Mouse (Mus musculus) spleen, postnatal 14 days (tissue): ENCODE results near the gene Tpcn1.
"Not testable (repeated sequence)": the region's sequence is repeated elsewhere in the genome, so short reads cannot be mapped to it uniquely, and the experiment has no call there.

ENCODE experiments used
- DNase-seq, 2 experiments: peaks; one replicate each; pipeline ENCODE4 v3.0.0; 2021 to 2022; ENCODE audit warnings: low spot score in 2 of 2

The Tpcn1 gene

DNA sequence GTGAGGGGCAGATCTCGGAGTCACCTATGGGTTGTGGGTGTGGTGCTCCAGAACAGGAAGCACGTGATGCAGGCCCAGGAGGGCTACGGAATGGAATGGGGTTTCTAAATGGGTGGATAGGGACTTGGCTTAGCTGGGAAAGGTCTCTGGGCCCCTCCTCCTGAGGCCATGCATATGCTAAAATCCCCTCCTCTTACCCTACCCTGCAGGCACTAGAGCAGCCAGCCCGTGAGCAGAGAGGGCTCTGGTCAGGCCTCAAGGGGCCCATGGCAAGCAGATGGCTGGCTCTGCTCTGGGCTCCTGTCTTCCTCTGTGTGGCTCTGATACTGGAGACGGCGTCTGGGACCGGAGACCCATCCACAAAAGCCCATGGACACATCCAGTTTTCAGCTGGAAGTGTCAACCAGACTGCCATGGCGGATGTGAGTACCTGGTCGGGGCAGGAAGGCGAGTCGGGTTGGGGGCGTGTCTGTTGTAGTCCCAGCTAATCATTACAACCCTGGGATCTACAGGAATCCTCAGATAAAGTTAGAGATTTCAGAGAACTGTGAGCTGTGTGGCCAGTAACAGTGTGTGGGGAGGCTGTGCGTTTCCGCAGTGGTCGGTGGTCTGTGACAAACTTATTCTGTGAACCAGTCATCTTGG, 75.4 kb downstream of the Tpcn1 start:
- DNase-seq: no peak

DNA sequence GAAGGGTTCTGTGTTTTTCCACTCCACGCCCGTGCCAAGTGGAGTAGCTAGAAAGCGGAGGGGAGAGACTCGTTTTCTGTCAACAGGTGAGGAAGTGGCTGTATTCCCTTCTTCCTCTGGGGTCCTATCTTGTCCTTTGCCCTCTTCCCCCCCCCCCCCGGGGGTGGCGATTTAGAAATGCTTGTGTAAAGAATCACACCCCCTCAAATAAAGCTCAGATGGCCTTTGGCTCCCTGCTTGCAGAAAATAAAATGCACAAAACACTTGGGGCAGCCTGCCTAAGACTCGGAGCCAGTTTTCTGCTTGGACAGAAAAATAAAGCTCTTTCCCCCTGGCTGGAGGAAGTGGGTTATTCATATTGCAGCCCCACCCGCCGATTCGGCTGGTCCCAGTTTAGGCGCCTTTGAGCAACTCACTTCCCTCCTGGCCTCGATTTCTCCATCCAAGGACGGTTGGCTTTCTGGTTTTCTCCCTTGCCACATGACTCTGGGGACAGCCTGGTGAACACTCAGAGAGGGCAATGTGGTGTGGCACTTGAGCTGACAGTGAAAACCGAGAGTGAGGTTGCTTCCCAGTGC, 76.7 kb downstream of the Tpcn1 start:
- no peak for DNase-seq

DNA sequence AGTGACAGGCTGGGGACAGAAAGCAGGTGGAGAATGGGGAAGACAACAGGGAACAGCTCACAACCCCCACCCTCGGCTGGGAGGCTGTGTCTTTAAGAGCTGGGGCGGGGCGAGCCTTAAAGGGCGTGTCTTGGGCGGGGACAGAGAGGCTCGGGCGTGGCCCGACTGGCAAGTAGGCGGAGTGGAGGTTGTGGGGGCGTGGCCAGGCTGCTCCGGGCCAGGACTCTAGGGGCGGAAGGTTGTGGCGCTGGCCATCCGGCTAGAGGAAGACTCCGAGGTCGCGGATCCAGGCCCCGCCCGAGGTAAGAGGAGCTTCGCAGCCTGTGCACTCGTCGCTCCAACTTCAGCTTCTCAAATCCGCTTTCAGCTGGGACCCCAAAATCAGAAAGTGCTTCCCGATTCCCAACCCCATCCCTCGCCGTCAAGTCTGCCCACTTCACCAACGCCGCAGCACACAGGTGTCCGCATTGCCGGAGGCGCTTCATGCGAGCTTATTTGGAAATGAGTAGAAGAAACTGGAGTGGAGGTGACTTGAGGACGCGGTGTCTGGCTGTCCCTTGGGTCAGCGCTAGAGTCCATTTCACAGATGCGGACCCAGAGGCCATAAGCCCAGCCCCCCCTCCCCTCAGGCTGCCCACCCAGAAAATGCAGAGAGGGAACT, 77.4 kb downstream of the Tpcn1 start, which contains the start of gene Slc8b1:
Gene Slc8b1, plus strand, starts transcription at position 187 of the 661 bp plus-strand sequence.
- peak; percentile 94 to 96 for DNase-seq

DNA sequence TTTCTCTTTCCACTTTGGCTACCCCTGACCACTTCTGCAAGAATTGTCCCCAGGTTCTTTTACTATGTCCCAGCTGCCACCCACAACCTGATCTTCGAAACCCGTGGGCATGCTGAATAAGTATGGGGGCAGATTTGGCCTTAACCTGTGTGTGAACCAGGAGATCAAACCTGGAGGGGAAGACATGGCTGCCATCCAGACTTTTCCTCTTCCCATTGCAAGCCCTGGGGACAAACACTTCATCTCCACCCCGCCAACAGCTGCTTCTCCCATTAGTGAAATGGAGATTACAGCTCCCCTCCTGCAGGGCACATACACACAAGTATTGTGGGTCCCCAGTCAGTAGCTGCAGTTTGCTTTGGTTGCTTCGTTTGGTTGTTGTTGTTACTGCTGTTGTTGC, 81.2 kb downstream of the Tpcn1 start:
- DNase-seq: no peak

DNA sequence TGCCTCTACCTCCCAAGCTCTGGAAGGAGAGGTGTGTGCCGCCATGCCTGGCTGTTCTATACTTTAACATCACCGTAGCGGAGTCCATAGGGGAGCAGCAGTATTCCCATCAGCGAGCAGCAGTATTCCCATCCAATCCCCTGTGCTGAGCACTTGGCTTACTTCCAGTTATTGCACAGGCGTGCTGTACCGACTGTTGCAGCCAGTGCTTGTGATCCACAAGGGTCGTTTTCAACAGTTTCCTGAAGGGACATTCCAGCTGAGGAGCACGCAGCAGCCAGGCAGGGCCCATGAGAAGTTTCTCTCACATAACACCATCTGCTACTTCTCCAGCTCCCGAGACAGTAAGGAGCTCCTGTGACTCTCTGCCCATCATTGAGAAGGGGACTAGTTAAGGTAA, 82.0 kb downstream of the Tpcn1 start:
- no peak for DNase-seq

DNA sequence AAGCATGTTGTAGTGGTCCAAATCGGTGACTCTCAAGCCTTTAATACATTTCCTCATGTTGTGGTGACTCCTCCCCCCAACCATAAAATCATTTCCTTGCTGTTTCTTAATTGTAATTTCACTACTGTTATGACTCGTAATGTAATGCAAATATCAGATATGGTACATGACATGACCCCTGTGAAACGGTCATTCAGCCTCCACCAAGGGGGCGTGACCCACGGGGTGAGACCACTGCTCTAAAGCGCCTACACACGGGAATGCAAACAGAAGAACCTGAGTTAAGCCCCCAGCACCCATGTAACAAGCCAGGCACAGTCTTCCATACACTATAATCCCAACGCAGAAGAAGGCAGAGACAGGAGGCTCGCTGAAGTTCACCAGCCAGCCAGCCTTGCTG, 82.7 kb downstream of the Tpcn1 start:
- no peak for DNase-seq

DNA sequence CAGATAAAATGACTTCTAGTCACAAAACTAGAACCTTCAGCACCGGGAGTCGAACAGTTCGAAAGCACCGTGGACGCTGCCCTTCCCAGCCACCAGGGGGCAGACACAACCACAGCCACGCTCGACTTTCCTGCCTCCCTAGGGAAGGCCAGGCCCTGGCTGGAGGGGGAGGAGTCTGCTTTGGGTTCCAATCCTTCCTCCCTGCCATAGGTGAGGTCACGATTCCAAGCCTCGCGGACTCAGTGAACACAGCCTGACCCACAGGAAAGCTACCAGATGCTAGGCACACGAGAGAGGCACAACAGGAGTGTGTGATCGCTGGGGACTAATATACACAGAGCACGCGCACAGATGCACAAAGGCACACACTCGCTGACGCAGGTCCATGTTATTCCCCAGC, 83.1 kb downstream of the Tpcn1 start:
- DNase-seq: peak; percentile 38 to 59

DNA sequence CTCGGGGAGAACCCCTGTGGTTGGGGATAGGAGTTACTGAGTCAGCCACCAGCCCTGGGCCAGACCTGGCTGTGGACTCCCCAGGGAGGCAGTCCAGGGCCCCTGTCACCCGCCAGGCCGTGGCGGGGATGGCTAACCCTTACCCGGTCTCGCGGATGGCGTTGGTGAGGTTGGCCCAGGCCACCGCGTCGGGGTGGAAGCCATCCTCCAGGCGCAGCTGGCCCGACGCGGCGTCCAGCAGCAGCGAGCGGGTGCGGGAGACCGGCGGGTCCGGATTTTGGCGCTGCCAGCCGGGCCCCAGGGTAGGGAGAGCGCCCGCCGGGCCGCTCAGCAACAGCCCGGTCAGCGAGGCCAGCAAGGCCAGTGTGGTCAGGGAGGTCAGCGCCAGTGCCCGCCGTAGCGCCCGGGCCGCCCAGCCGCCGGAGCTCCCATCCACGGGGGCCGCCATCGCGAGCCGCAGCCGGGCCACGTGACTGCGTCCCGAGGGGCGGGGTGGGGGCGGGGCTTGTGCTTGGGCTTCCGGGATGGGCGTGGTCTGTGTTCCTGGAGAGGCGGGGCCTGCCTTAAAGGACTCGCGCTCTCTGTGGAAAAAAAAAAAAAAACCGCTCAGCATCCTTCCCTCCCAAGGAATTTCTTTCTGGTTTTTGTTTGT, 85.2 kb downstream of the Tpcn1 start, which contains the start of gene Plbd2:
Gene Plbd2, minus strand, starts transcription at position 482 of the 652 bp plus-strand sequence.
- peak; percentile 64 to 76 for DNase-seq

DNA sequence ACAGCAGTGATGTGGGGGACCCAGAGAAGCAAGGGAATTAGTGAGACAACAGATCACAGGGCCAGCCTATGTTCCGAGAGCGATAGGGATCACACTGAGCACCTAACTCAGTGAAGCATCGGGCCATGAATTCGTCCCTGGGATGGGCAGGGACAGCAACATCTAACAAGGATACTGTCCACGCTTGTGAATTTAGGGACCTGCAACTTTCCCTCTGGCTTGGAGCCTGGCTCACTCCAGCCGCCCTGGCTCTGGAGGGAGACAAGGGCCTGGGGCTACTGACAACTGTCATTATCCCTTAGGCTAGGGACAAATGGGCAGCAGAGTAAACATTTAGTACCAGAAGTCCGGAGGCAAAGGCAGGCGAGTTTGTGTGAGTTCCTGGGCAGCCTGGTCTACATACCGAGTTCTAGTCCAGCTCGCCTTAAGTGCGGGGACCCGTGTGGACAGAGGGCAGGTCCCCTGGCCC, 85.8 kb downstream of the Tpcn1 start:
- no peak for DNase-seq

DNA sequence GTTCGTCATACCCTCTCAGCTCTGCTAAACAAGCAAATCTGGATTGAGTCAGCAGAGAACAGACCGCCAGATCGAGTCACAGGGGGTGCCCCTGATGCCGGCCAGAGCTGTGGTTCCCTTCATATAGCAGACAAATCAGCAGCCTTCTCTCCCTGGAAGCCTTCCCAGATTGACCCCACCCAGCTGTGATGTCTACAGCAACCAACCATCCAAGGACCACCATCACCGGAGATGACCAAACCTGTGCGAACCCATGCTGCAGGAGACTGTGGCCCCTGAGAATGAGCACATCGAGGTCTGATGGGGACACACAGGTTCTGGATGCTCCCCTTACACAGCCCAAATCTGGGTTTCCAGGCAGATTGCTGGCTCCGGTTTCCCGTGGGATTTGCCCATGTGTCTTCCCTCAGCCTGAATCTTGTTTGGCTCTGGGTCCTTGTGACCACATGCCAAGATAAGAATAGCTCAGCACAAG, 86.3 kb downstream of the Tpcn1 start:
- no peak for DNase-seq

DNA sequence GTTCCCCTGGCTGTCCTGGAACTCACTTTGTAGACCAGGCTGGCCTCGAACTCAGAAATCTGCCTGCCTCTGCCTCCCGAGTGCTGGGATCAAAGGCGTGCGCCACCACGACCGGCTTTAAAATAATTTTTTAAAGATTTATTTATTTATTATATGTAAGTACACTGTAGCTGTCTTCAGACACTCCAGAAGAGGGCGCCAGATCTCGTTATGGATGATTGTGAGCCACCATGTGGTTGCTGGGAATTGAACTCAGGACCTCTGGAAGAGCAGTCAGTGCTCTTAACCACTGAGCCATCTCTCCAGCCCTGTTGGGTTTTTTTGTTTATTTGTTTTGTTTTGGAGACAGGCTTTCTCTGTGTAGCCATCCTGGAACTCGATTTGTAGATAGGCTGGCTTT, 87.9 kb downstream of the Tpcn1 start:
- not testable (repeated sequence) for DNase-seq

DNA sequence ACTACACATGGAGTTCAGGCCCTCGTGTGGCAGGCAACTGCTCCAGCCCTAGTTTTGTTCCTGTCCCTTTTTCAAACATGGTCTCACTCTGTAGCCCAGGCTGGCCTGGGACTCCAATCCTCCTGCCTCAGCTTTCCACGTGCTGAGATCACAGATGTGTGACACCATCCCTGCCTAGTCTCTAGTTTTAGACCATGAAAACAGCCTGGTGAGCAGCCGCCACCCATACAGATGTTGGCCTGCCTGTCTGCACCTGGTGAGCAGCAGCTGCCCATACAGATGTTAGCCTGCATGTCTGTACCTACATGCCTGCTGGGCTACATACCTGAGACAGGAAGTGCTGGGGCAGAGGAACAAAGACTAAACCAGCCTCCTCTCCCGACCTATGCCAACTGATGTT, 89.3 kb downstream of the Tpcn1 start:
- no peak for DNase-seq

DNA sequence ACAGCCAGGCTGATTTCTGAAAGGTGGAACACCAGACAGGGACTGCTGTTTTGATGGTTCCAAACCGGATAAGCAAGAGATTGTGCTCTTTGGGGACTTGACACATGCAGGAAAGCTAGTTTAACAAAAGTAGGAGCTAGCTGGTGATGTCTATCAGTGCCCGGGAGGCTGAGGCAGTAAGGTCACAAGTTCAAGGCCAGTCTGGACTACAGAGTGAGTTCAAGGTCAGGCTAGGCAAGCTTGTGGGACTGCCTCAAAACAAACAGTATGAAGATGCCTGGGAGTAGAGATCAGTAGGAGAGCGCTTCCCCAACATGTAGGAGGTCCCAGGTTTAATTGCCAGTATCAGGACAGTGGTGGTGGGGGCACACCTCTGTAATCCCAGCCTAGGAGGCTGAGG, 91.4 kb downstream of the Tpcn1 start:
- DNase-seq: no peak

DNA sequence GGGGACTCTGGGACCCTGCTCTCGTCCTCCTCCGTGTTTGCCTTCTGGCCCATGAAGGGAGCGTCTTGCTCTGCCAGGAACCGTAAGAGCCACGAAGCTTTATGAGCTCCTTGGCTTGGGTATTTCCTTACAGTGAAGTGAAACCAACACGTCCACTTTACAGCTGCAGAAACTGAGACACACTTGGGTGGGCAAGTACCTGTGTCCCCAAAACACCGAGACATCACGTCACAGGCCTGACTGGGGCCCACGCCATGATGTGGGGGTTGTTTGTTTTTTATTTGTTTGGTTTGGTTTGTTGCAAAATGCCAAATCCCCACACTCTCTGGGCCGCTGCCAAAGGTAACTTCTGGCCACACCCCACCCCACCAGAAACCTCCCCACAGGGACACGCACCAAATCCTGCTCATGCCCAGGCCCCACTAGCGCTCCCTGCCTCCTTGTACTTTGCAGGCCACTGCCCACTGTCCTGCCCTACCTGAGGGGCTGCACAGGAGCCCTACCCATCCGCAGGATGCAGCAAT, 92.7 kb downstream of the Tpcn1 start:
- no peak for DNase-seq

DNA sequence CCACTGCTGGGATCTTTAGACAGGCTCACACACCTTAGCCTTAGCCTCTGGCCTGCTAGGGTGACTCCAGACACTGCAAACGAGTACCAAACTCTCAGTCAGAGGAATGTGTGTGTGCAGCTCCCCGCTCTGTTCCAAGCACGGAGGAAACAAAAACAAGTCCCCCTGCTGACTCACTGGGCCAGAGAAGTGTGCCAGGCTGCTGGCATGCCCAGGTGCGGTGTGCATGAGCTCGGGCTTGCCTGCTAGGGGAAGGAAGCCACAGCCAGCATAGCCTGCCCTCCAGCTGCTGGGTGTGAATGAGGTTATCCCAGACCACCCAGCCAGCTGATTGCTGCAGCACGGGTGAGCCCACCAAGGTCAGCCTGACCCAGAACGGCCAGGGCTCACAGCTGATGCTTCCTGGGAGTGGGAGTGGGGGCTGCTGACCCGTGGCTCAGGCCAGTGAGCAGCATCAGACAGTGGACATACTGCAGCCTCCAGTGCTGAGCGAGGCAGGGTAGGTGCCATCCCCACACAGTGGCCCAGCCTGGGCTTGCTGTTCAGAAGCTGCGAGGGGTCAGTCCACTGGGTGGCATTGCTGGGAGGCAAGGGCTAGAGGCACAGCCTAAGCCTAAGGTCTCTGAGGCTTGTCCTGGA, 93.3 kb downstream of the Tpcn1 start:
- DNase-seq: no peak

DNA sequence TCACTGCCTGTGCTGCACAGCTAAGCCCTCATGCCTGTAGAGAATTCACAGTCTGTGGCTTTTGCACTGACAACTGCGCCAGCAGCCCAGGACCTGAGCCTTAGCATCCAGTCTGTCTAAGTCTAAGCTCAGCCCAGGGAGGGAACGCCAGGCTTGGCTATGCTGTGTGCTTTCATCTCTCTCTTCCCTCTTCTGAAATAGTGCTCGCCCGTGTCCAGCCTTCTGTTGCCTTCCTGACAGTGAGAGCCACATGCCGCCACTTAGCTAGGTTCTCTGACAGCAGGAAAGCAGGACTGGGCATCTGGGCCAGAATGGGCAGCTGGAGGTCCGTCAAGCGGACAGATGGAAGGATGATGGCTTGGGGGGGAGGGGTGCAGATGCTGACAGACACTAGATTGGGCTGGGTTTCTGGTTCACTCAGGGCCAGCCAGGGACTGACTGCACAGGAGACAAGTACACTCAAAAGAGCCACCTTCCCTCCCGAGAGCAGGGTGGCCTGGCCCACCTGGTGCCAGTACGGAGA, 94.5 kb downstream of the Tpcn1 start:
- DNase-seq: no peak

DNA sequence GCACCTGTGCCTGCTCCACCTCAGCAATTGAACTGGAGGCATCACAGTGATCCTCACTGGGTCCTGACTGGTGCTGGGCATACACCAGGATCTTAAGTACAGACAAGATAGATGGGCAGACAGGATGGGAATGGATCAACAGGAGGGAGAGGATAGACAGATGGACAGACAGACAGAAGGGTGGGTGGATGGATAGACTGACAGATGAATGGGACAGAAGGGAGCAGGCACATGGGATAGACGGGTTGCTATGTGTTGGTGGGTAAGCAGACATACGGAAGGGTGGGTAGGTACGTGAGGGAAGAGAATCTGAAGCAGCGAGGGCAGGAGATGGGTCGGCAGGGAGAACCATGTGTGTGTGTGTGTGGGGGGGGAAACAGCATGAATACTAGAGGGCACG, 95.0 kb downstream of the Tpcn1 start:
- DNase-seq: no peak

DNA sequence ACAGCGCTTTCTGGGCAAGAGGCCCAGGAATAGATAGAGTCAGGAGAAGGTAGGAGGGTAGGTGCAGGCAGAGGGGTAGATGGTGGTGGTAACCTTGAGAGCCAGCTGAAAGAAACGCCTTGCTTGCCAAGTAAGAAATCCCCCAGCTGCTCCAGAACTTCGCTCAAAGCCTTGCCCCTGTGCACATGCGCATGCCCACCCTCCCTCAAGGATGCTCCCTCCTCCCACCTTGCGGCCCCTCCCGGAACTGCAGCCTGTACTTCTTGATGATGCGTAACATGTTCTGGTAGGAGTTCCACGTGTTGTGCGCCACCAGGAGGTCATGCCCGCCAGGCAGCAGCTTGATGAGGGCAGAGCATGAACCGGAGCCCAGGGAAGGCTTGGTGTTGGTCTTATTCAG, 96.0 kb downstream of the Tpcn1 start:
- no peak for DNase-seq

DNA sequence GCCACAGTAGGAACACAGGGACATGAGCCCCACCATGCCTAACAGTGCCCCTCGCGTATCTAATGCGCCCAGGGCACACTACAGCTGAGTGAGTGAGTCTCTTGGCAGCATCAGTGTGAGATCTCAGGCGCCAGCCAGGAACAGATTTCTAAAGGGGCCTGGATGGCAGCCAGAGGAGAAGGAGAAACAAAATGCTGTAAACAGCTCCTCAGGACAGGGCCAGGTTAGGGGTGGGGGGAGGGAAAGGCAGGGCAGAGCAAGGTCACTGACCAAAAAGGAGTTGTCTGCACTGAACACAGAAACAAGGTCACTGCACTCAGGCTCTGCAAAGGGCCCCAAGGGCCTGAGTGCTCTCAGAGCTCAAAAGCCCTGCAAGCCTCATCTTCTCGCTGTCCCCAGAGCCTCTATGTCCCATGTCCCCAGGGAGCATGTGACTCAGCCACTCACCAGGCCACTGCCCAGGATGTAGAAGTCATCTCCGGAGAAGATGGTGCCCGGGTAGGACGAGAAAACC, 97.7 kb downstream of the Tpcn1 start:
- no peak for DNase-seq

DNA sequence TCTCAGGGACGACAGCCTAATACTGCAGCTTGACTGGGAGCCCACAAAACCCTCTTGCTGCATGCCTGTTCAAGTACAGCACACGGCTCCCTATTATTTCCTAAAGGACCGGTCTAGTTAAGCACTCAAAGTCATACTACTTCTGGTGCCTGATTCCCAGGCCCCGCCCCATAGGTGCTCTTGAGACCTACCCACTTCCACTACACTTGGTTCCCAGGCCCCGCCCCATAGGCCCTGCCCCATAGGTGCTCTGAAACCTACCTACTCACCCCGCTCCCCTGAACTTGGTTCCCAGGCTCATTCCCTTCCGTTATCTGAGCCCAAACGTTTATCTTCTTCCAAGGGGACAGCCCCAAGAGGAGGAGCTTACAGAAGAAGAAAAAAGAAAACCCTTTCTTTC, 100.6 kb downstream of the Tpcn1 start:
- DNase-seq: no peak
